Mouse (Mus musculus) heart, embryonic 14.5 days (tissue): ENCODE measurements around the gene Wiz. TPM values are rescaled to one million over a fixed set of nuclear protein-coding genes. Genes with fewer than 3 reads are reported as not detected.
A peak's percentile ranks its signal among the peaks of the same experiment; 100 is the strongest.

ENCODE experiments used
- ATAC-seq: fragments of 200-750 bp; cut with Nextera tagmentation; 2 replicates; pipeline ENCODE4 v1.8.0; 2017; ENCODE audit warnings: low read depth, moderate TSS enrichment; ENCODE audit not compliant: insufficient number of reproducible peaks, insufficient read depth, low FRiP score
- H3K27ac ChIP-seq, 2 experiments: fragments of 200-500 bp in 1 of 2; fragments of 300-500 bp in 1 of 2; sonication (generic) in 1 of 2; replicated peaks in 1 of 2; 2 replicates each; pipeline ENCODE4 v1.5.1; 2012 to 2014; ENCODE audit warnings: low read depth in 2 of 2, low read length in 2 of 2, control low read depth in 1 of 2, mild to moderate bottlenecking in 1 of 2, mixed read lengths in 1 of 2; ENCODE audit not compliant: control insufficient read depth in 1 of 2, insufficient read depth in 1 of 2
- H3K27me3 ChIP-seq: fragments of 300-500 bp; sonication (generic); 2 replicates; pipeline ENCODE4 v1.6.1; 2014; ENCODE audit warnings: mild to moderate bottlenecking, low read length, control low read depth; ENCODE audit not compliant: control insufficient read depth, insufficient read depth
- H3K36me3 ChIP-seq: fragments of 300-500 bp; sonication (generic); 2 replicates; pipeline ENCODE4 v1.6.1; 2014; ENCODE audit warnings: mild to moderate bottlenecking, control low read depth, low read length, mixed read lengths; ENCODE audit not compliant: control insufficient read depth, insufficient read depth
- H3K4me1 ChIP-seq, 2 experiments: fragments of 200-500 bp in 1 of 2; fragments of 300-500 bp in 1 of 2; sonication (generic) in 1 of 2; 2 replicates each; pipeline ENCODE4 v1.6.1; 2012 to 2014; ENCODE audit warnings: low read length in 2 of 2, control low read depth in 1 of 2, mixed read lengths in 1 of 2; ENCODE audit not compliant: control insufficient read depth in 2 of 2, insufficient read depth in 2 of 2
- H3K4me2 ChIP-seq: fragments of 300-500 bp; sonication (generic); 2 replicates; pipeline ENCODE4 v1.6.1; 2014; ENCODE audit warnings: mild to moderate bottlenecking, low read length
- H3K4me3 ChIP-seq, 2 experiments: fragments of 200-500 bp in 1 of 2; fragments of 300-500 bp in 1 of 2; sonication (generic) in 1 of 2; 2 replicates each; pipeline ENCODE4 v1.5.1; 2012 to 2014; ENCODE audit warnings: low read length in 2 of 2, mild to moderate bottlenecking in 2 of 2, control low read depth in 1 of 2, low read depth in 1 of 2, moderate library complexity in 1 of 2; ENCODE audit not compliant: control insufficient read depth in 1 of 2, insufficient read depth in 1 of 2
- H3K9ac ChIP-seq: fragments of 300-500 bp; sonication (generic); 2 replicates; pipeline ENCODE4 v1.6.1; 2014; ENCODE audit warnings: mild to moderate bottlenecking, low read length
- H3K9me3 ChIP-seq: fragments of 300-500 bp; sonication (generic); 2 replicates; pipeline ENCODE4 v1.6.1; 2016; ENCODE audit warnings: low read length, control low read depth; ENCODE audit not compliant: control insufficient read depth
- WGBS: fragments of 180-500 bp; shearing (Covaris S2); extraction: QIAGEN DNeasy Blood & Tissue Kit; methylation state at CpG from one replicate; pipeline ENCODE4 v1.1.7; 2014; 5-methylcytosine and 5-hydroxymethylcytosine counted together
- polyA plus RNA-seq: library from polyadenylated mRNA; unstranded; fragments of >200 nt; fragmentation: Nextera tagmentation; extraction: Ambion mirVana; gene quantifications from 2 replicates; pipeline ENCODE4 v1.2.1, GENCODE M21; 2014

Wiz gene
- polyA plus RNA-seq, 1 experiment from 2014 or later, result 19.5 TPM

- Histone ChIP-seq H3K9ac (no peak overlapping the region), H3K27ac (no peak overlapping the region), H3K27me3 (no peaks in the 10 kb centered on the region), H3K36me3 (peaks cover 93% of the 10 kb centered on the region), H3K9me3 (no peaks in the 10 kb centered on the region), H3K4me1 (no peaks in the 10 kb centered on the region), H3K4me3 (no peak overlapping the region), H3K4me2 (no peak overlapping the region)
- ATAC-seq, result no peak
- WGBS, result 66% methylated on average over 31 of the region's 31 CpGs
Measured at GRCm38 (mm10) chr17:32333675-32334303, 55.5 kb downstream of the Wiz start.

DNA sequence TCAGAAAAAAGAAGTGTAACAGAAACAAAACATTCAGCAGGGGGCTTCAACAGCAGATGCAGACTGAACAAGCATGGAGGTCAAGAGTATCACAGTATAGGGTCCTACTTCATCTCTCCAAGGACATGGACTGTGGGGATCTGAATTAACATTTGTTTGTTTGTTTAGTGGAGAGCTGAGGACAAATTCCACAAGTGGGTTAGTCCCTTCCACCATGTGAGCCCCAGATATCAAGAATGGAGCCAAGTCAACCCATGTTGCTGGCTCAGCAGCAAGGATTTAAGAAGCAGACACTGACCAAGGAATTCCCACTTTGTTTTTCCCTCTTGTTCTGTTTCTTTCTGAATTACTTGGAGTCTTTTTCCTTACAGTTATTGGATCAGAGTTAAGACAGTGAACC, 61.7 kb downstream of the Wiz start:
- peaks cover 78% of the 10 kb centered on the region for H3K36me3 ChIP-seq
- H3K9ac ChIP-seq, result no peak overlapping the region
- H3K4me2 ChIP-seq, result no peak overlapping the region
- no peaks in the 10 kb centered on the region for H3K27me3 ChIP-seq
- no peak overlapping the region for H3K4me3 ChIP-seq
- H3K27ac ChIP-seq, result no peak overlapping the region
- no peak for ATAC-seq
- H3K4me1 ChIP-seq, result 0 out of 4 replicates have a peak, but pooled peaks cover 0 to 2% of the 10 kb centered on the region in 2 experiments
- no peaks in the 10 kb centered on the region for H3K9me3 ChIP-seq

GRCm38 (mm10) chr17:32322809-32323208, 66.4 kb downstream of the Wiz start:
- ATAC-seq, result no peak
- Histone ChIP-seq H3K36me3 (peaks cover 47% of the 10 kb centered on the region), H3K27me3 (no peaks in the 10 kb centered on the region), H3K9me3 (no peaks in the 10 kb centered on the region), H3K4me1 (peaks cover 3 to 18% of the 10 kb centered on the region in 2 experiments; a peak in 3 of 4 replicates), H3K27ac (no peak overlapping the region), H3K4me3 (no peak overlapping the region), H3K9ac (peak overlapping the region; percentile 27; the same call in 1 of the 2 replicates), H3K4me2 (no peak overlapping the region)
- WGBS, result 96% methylated on average over 1 of the region's 1 CpGs

GRCm38 (mm10) chr17:32321836-32322235, 67.4 kb downstream of the Wiz start:
- Histone ChIP-seq H3K9ac (peak overlapping the region; percentile 94), H3K4me3 (peak overlapping the region; percentile 74 to 87), H3K4me2 (peak overlapping the region; percentile 94), H3K36me3 (peaks cover 48% of the 10 kb centered on the region), H3K9me3 (no peaks in the 10 kb centered on the region), H3K27ac (peak overlapping the region; percentile 89 to 92), H3K4me1 (peaks cover 3 to 18% of the 10 kb centered on the region in 2 experiments; a peak in 3 of 4 replicates), H3K27me3 (no peaks in the 10 kb centered on the region)
- ATAC-seq, result no peak
- WGBS, result 11% methylated on average over 6 of the region's 6 CpGs

DNA sequence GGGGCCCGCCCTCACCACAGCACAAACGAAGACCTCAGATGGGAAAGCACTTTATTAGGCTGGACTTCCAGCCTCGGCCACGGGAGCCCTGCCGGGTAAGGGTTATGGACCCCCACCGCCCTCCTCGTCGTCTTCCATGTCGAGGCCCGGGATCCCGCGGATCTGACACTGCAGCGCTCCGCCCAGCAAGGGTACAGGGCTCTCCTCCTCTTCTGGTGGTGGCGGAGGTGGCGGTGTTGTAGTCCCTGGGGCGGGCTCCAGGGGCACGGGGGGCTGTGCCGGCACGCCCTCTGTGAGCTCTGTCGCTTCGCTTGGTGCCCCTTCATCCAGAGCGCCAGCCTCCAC, 67.9 kb downstream of the Wiz start:
- Histone ChIP-seq H3K4me1 (peaks cover 3 to 18% of the 10 kb centered on the region in 2 experiments; a peak in 3 of 4 replicates), H3K9ac (peak overlapping the region; percentile 94), H3K27me3 (no peaks in the 10 kb centered on the region), H3K27ac (peak overlapping the region; percentile 89 to 92), H3K36me3 (peaks cover 48% of the 10 kb centered on the region), H3K9me3 (no peaks in the 10 kb centered on the region), H3K4me2 (peak overlapping the region; percentile 94), H3K4me3 (peak overlapping the region; percentile 74 to 87)
- peak; percentile 62 for ATAC-seq
- WGBS, result 1% methylated on average over 23 of the region's 23 CpGs

GRCm38 (mm10) chr17:32320597-32321389, 68.4 kb downstream of the Wiz start, which contains the start of gene Akap8:
Gene Akap8, minus strand, starts transcription at chr17:32321238.
- Histone ChIP-seq H3K36me3 (peaks cover 48% of the 10 kb centered on the region), H3K4me3 (peak within 1 kb of the TSS; percentile 74 to 87), H3K4me2 (peak within 1 kb of the TSS; percentile 94), H3K9ac (peak within 1 kb of the TSS; percentile 94), H3K27me3 (no peaks in the 10 kb centered on the region), H3K9me3 (no peaks in the 10 kb centered on the region), H3K27ac (peak within 1 kb of the TSS; percentile 89 to 92), H3K4me1 (peaks cover 3 to 18% of the 10 kb centered on the region in 2 experiments; a peak in 3 of 4 replicates)
- ATAC-seq, result peak; percentile 94
- under 1% methylated on average over 83 of the region's 83 CpGs for WGBS

- Histone ChIP-seq H3K4me1 (peaks cover 3 to 18% of the 10 kb centered on the region in 2 experiments; a peak in 3 of 4 replicates), H3K4me2 (peak overlapping the region; percentile 94), H3K9ac (peak overlapping the region; percentile 94), H3K27me3 (no peaks in the 10 kb centered on the region), H3K36me3 (peaks cover 51% of the 10 kb centered on the region), H3K27ac (peak overlapping the region; percentile 88 to 89), H3K9me3 (no peaks in the 10 kb centered on the region), H3K4me3 (peak overlapping the region; percentile 69 to 87)
- WGBS, result 0% methylated on average over 7 of the region's 7 CpGs
- ATAC-seq, result no peak
Measured at GRCm38 (mm10) chr17:32319950-32320349, 69.3 kb downstream of the Wiz start.
